8 mouse cellular contexts compared by ENCODE assay signal in the genomic region with DNA sequence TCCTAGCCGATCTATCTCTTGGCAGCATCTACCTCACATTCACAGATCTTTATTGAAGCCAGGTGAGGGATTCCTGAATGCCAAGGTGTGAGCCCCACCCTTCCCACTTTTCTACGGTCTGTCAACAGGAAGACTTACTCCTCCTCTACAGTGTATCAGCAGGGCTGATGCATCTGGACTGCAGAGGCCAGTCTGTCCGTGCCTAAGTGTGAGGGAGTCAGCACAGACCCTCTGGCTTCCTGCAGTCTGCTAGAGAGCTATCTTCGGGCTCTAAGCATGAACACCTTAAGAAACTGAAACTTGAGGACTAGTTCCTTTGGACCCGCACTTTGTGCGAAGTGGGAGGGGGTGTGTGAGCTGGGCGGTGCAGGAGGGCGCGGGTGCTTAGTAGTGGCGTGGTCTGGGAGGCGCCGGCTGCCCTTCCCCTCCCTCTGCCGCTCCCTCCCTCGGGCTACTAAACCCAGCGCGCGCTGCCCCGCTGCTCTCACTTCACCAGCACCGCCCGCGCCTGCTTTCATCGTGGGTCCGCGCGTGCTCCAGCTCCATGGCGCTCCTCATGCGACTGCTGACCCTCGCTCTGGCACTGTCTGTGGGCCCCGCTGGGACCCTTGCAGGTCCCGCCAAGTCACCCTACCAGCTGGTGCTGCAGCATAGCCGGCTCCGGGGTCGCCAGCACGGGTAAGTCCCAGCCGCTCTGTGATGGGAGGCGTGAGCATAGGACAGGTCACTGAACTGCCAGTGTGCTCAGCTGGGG. TPM values are rescaled to one million over a fixed set of nuclear protein-coding genes. Genes with fewer than 3 reads are reported as not detected.
DNase-seq lines count a peak whose midpoint lies in the region; ATAC-seq and TF ChIP-seq lines count a peak whose summit lies in the region.

A gene (plus strand): TSS at position 421 of the 754 bp plus-strand sequence.

- WGBS in intestine, postnatal 0 days, result 2% methylated on average over 29 of the region's 36 CpGs
- WGBS in neural tube, embryonic 13.5 days, result 3% methylated on average over 36 of the region's 36 CpGs

- H3K27ac ChIP-seq in intestine, postnatal 0 days (ENCODE audit: low read depth, low read length), result peak within 1 kb of the TSS; percentile 41; the same call in 1 of the 2 replicates
- H3K27ac ChIP-seq in neural tube, embryonic 13.5 days (replicated peaks), result no peak within 1 kb of the TSS

- H3K4me1 ChIP-seq in intestine, postnatal 0 days (replicated peaks; ENCODE audit: control insufficient read depth, insufficient read depth, low read length), result peaks cover 8% of the 10 kb centered on the region; the same call in 1 of the 2 replicates
- H3K4me1 ChIP-seq in neural tube, embryonic 13.5 days (replicated peaks), result peaks cover 43% of the 10 kb centered on the region

- H3K27me3 ChIP-seq in intestine, postnatal 0 days (replicated peaks; ENCODE audit: control insufficient read depth, insufficient read depth, low read length), result no peaks in the 10 kb centered on the region
- H3K27me3 ChIP-seq in neural tube, embryonic 13.5 days, result peaks cover 41% of the 10 kb centered on the region

- peak; percentile 77 for ATAC-seq in intestine, postnatal 0 days
- peak; percentile 51 for ATAC-seq in neural tube, embryonic 13.5 days (ENCODE audit: low read depth)
- no peak for ATAC-seq in inflammation-experienced regulatory T-cells, adult 6 months

- peak within 1 kb of the TSS; percentile 52 for H3K4me3 ChIP-seq in intestine, postnatal 0 days (ENCODE audit: low read depth, low read length)
- H3K4me3 ChIP-seq in neural tube, embryonic 13.5 days, result peak within 1 kb of the TSS; percentile 46

- H3K9me3 ChIP-seq in intestine, postnatal 0 days (ENCODE audit: control insufficient read depth), result no peaks in the 10 kb centered on the region
- H3K9me3 ChIP-seq in neural tube, embryonic 13.5 days, result no peaks in the 10 kb centered on the region

- DNase-seq in right cerebral cortex, postnatal 14 days, result peak; percentile 42
- no peak for DNase-seq in right cerebral cortex, adult 18-20 months
- peak; percentile 38 for DNase-seq in embryo, embryonic 11.5 days (ENCODE audit: low read depth, low spot score)
- DNase-seq in heart, adult 11 months, result peak; percentile 97
- peak; percentile 43 to 46 for DNase-seq in lung, adult 18-20 months

- H3K9ac ChIP-seq in intestine, postnatal 0 days (ENCODE audit: low read depth, low read length), result peak within 1 kb of the TSS; percentile 62
- H3K9ac ChIP-seq in neural tube, embryonic 13.5 days, result peak within 1 kb of the TSS; percentile 75

- peak within 1 kb of the TSS; percentile 94 for H3K4me2 ChIP-seq in intestine, postnatal 0 days (replicated peaks; ENCODE audit: low read depth)
- peak within 1 kb of the TSS; percentile 95 for H3K4me2 ChIP-seq in neural tube, embryonic 13.5 days

- H3K36me3 ChIP-seq in intestine, postnatal 0 days (ENCODE audit: control insufficient read depth, insufficient read depth), result no peaks in the 10 kb centered on the region
- H3K36me3 ChIP-seq in neural tube, embryonic 13.5 days, result no peaks in the 10 kb centered on the region

- TF ChIP-seq CTCF in intestine, postnatal 0 days (IDR thresholded peaks at IDR 0.05; ENCODE audit: low read depth), result 0 out of 2 replicates have a peak, but pooled peaks have one; percentile 10

RNA-seq across cellular contexts. Expression of the gene that starts here (rescaled TPM):
- polyA plus RNA-seq in intestine, postnatal 0 days (2015; fragmentation: Nextera tagmentation; extraction: Ambion mirVana), result 101 and 105 TPM in 2 replicates
- 15.3 and 25.2 TPM in 2 replicates for polyA plus RNA-seq in neural tube, embryonic 13.5 days (2015; fragmentation: Nextera tagmentation; extraction: Ambion mirVana)
- polyA plus RNA-seq in inflammation-experienced regulatory T-cells, adult 6 months (2017; shearing (Covaris generic)), result 1 to 10 TPM in 1 of 3 experiments, under 1 TPM in 1, not detected in 1; 0.41 to 1.1 TPM
